Mouse (Mus musculus) liver, embryonic 14.5 days (tissue): ENCODE results near the gene Smpd3.

Experiments
- CTCF ChIP-seq: IDR thresholded peaks from 2 replicates; pipeline ENCODE4 v1.5.1; 2016; ENCODE audit warnings: antibody characterized with exemption, low read depth, control low read depth
- EP300 ChIP-seq: IDR thresholded peaks from 2 replicates; pipeline ENCODE4 v1.6.1; 2016; ENCODE audit warnings: antibody characterized with exemption, low read depth

DNA sequence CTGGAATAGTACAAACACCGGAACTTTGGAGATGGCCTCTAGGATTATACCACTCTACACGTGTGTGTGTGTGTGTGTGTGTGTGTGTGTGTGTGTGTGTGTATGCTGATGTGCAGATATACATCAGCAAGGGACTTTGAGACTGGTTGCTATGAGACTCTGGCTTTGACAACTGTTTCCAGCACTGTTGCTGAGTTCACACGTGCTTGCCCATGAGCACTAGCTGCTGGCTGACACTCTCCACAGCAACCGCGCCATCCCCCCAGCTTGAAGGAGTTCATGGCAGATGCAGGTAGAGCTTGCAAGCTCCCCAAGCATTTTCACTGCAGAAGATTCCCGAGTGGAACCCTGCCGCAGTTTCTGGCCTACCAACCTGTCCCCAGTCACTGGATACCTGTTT lies 48.3 kb downstream of the Smpd3 start:
- TF ChIP-seq EP300 (no peak), CTCF (no peak)
